Mouse (Mus musculus): Measurements from ENCODE around the gene Olfr525. TPM values are rescaled to one million over a fixed set of nuclear protein-coding genes. Genes with fewer than 3 reads are reported as not detected.

The Olfr525 gene
- polyA plus RNA-seq (2016; fragmentation: Nextera tagmentation; extraction: Ambion mirVana) = not detected in 2 replicates

GRCm38 (mm10) chr7:140320558-140320957 is at the start of gene Olfr525:
Gene Olfr525, plus strand, starts transcription at chr7:140320858.
- H3K4me1 ChIP-seq (replicated peaks) = no peaks in the 10 kb centered on the region
- no peak within 1 kb of the TSS for H3K9ac ChIP-seq
- ATAC-seq (ENCODE audit: insufficient number of reproducible peaks, low FRiP score) = no peak
- no peaks in the 10 kb centered on the region; the same call in 1 of the 2 replicates for H3K9me3 ChIP-seq (replicated peaks)
- H3K27me3 ChIP-seq (replicated peaks) = no peaks in the 10 kb centered on the region
- H3K36me3 ChIP-seq = no peaks in the 10 kb centered on the region
- no peak within 1 kb of the TSS for H3K4me3 ChIP-seq
- WGBS = 50% methylated on average over 1 of the region's 1 CpGs
- H3K27ac ChIP-seq (ENCODE audit: poor library complexity, severe bottlenecking) = no peak within 1 kb of the TSS
- H3K4me2 ChIP-seq = no peak within 1 kb of the TSS

GRCm38 (mm10) chr7:140295746-140296145 is 24.9 kb upstream of the Olfr525 start:
- Histone ChIP-seq H3K4me1 (replicated peaks) (no peaks in the 10 kb centered on the region), H3K36me3 (no peaks in the 10 kb centered on the region), H3K9me3 (replicated peaks) (peaks cover 8% of the 10 kb centered on the region; the same call in 1 of the 2 replicates), H3K9ac (no peak overlapping the region), H3K27me3 (replicated peaks) (no peaks in the 10 kb centered on the region), H3K4me3 (no peak overlapping the region), H3K4me2 (no peak overlapping the region), H3K27ac (ENCODE audit: poor library complexity, severe bottlenecking) (no peak overlapping the region)
- no peak for ATAC-seq (ENCODE audit: insufficient number of reproducible peaks, low FRiP score)
- 81% methylated on average over 9 of the region's 9 CpGs for WGBS

GRCm38 (mm10) chr7:140296876-140297275 is 23.8 kb upstream of the Olfr525 start:
- 66% methylated on average over 6 of the region's 6 CpGs for WGBS
- Histone ChIP-seq H3K4me1 (replicated peaks) (no peaks in the 10 kb centered on the region), H3K4me2 (no peak overlapping the region), H3K27me3 (replicated peaks) (no peaks in the 10 kb centered on the region), H3K9me3 (replicated peaks) (peaks cover 8% of the 10 kb centered on the region; the same call in 1 of the 2 replicates), H3K27ac (ENCODE audit: poor library complexity, severe bottlenecking) (no peak overlapping the region), H3K36me3 (no peaks in the 10 kb centered on the region), H3K9ac (no peak overlapping the region), H3K4me3 (no peak overlapping the region)
- no peak for ATAC-seq (ENCODE audit: insufficient number of reproducible peaks, low FRiP score)

GRCm38 (mm10) chr7:140299416-140299815 is 21.2 kb upstream of the Olfr525 start:
- Histone ChIP-seq H3K9ac (no peak overlapping the region), H3K27me3 (replicated peaks) (no peaks in the 10 kb centered on the region), H3K4me3 (no peak overlapping the region), H3K36me3 (no peaks in the 10 kb centered on the region), H3K27ac (ENCODE audit: poor library complexity, severe bottlenecking) (no peak overlapping the region), H3K9me3 (replicated peaks) (peaks cover 4% of the 10 kb centered on the region; the same call in 1 of the 2 replicates), H3K4me2 (no peak overlapping the region), H3K4me1 (replicated peaks) (no peaks in the 10 kb centered on the region)
- no peak for ATAC-seq (ENCODE audit: insufficient number of reproducible peaks, low FRiP score)
- WGBS = 69% methylated on average over 3 of the region's 3 CpGs

- ATAC-seq (ENCODE audit: insufficient number of reproducible peaks, low FRiP score) = no peak
- Histone ChIP-seq H3K9me3 (replicated peaks) (no peaks in the 10 kb centered on the region; the same call in 1 of the 2 replicates), H3K4me3 (no peak overlapping the region), H3K27ac (ENCODE audit: poor library complexity, severe bottlenecking) (no peak overlapping the region), H3K27me3 (replicated peaks) (no peaks in the 10 kb centered on the region), H3K4me2 (no peak overlapping the region), H3K36me3 (no peaks in the 10 kb centered on the region), H3K9ac (no peak overlapping the region), H3K4me1 (replicated peaks) (no peaks in the 10 kb centered on the region)
- 72% methylated on average over 3 of the region's 3 CpGs for WGBS
Measured at GRCm38 (mm10) chr7:140319861-140320385, 735 bp upstream of the Olfr525 start.

GRCm38 (mm10) chr7:140321135-140321534 is 477 bp downstream of the Olfr525 start:
- Histone ChIP-seq H3K4me3 (no peak overlapping the region), H3K27ac (ENCODE audit: poor library complexity, severe bottlenecking) (no peak overlapping the region), H3K9ac (no peak overlapping the region), H3K4me1 (replicated peaks) (no peaks in the 10 kb centered on the region), H3K36me3 (no peaks in the 10 kb centered on the region), H3K27me3 (replicated peaks) (no peaks in the 10 kb centered on the region), H3K4me2 (no peak overlapping the region), H3K9me3 (replicated peaks) (no peaks in the 10 kb centered on the region; the same call in 1 of the 2 replicates)
- no peak for ATAC-seq (ENCODE audit: insufficient number of reproducible peaks, low FRiP score)

- ATAC-seq (ENCODE audit: insufficient number of reproducible peaks, low FRiP score) = no peak
- Histone ChIP-seq H3K9ac (no peak overlapping the region), H3K4me3 (no peak overlapping the region), H3K9me3 (replicated peaks) (no peaks in the 10 kb centered on the region), H3K4me1 (replicated peaks) (no peaks in the 10 kb centered on the region), H3K27me3 (replicated peaks) (no peaks in the 10 kb centered on the region), H3K36me3 (no peaks in the 10 kb centered on the region), H3K27ac (ENCODE audit: poor library complexity, severe bottlenecking) (no peak overlapping the region), H3K4me2 (no peak overlapping the region)
- WGBS = 44% methylated on average over 1 of the region's 1 CpGs
Measured at GRCm38 (mm10) chr7:140329766-140330304, 9.2 kb downstream of the Olfr525 start.

GRCm38 (mm10) chr7:140333717-140334116 is 13.1 kb downstream of the Olfr525 start, which contains the start of gene Olfr527:
Gene Olfr527, plus strand, starts transcription at chr7:140334017.
- no peak for ATAC-seq (ENCODE audit: insufficient number of reproducible peaks, low FRiP score)
- Histone ChIP-seq H3K4me3 (no peak within 1 kb of the TSS), H3K9me3 (replicated peaks) (no peaks in the 10 kb centered on the region), H3K4me1 (replicated peaks) (no peaks in the 10 kb centered on the region), H3K27ac (ENCODE audit: poor library complexity, severe bottlenecking) (no peak within 1 kb of the TSS), H3K9ac (no peak within 1 kb of the TSS), H3K4me2 (no peak within 1 kb of the TSS), H3K36me3 (no peaks in the 10 kb centered on the region), H3K27me3 (replicated peaks) (no peaks in the 10 kb centered on the region)
- WGBS = 77% methylated on average over 2 of the region's 2 CpGs

GRCm38 (mm10) chr7:140361571-140361970 is 40.9 kb downstream of the Olfr525 start, which contains the start of gene Olfr60:
Gene Olfr60, minus strand, starts transcription at chr7:140361671.
- no peak for ATAC-seq (ENCODE audit: insufficient number of reproducible peaks, low FRiP score)
- no peaks in the 10 kb centered on the region for H3K4me1 ChIP-seq (replicated peaks)
- H3K27ac ChIP-seq (ENCODE audit: poor library complexity, severe bottlenecking) = no peak within 1 kb of the TSS
- H3K27me3 ChIP-seq (replicated peaks) = no peaks in the 10 kb centered on the region
- peaks cover 5% of the 10 kb centered on the region for H3K9me3 ChIP-seq (replicated peaks)
- no peak within 1 kb of the TSS for H3K9ac ChIP-seq
- no peaks in the 10 kb centered on the region for H3K36me3 ChIP-seq
- 58% methylated on average over 3 of the region's 3 CpGs for WGBS
- H3K4me3 ChIP-seq = no peak within 1 kb of the TSS
- H3K4me2 ChIP-seq = no peak within 1 kb of the TSS

- ATAC-seq (ENCODE audit: insufficient number of reproducible peaks, low FRiP score) = no peak
- 62% methylated on average over 4 of the region's 4 CpGs for whole genome bisulfite sequencing
- H3K9ac ChIP-seq = no peak overlapping the region
- H3K27me3 ChIP-seq (replicated peaks) = no peaks in the 10 kb centered on the region
- no peaks in the 10 kb centered on the region for H3K36me3 ChIP-seq
- H3K27ac ChIP-seq (ENCODE audit: poor library complexity, severe bottlenecking) = no peak overlapping the region
- 0 out of 2 replicates have a peak, but pooled peaks cover 3% of the 10 kb centered on the region for H3K9me3 ChIP-seq (replicated peaks)
- no peak overlapping the region for H3K4me2 ChIP-seq
- H3K4me3 ChIP-seq = no peak overlapping the region
- no peaks in the 10 kb centered on the region for H3K4me1 ChIP-seq (replicated peaks)
Measured at GRCm38 (mm10) chr7:140374300-140374699, 53.6 kb downstream of the Olfr525 start.

GRCm38 (mm10) chr7:140376231-140376630 is 55.6 kb downstream of the Olfr525 start, which contains the start of gene Olfr530:
Gene Olfr530, minus strand, starts transcription at chr7:140376331.
- WGBS = 30% methylated on average over 1 of the region's 1 CpGs
- Histone ChIP-seq H3K9ac (no peak within 1 kb of the TSS), H3K27me3 (replicated peaks) (no peaks in the 10 kb centered on the region), H3K36me3 (no peaks in the 10 kb centered on the region), H3K4me2 (no peak within 1 kb of the TSS), H3K4me3 (no peak within 1 kb of the TSS), H3K27ac (ENCODE audit: poor library complexity, severe bottlenecking) (no peak within 1 kb of the TSS), H3K9me3 (replicated peaks) (0 out of 2 replicates have a peak, but pooled peaks cover 3% of the 10 kb centered on the region), H3K4me1 (replicated peaks) (no peaks in the 10 kb centered on the region)
- ATAC-seq (ENCODE audit: insufficient number of reproducible peaks, low FRiP score) = no peak

Measured in heart, embryonic 12.5 days (tissue).